Mouse (Mus musculus) CD4-positive, CD25-positive, alpha-beta regulatory T cell, adult 9 weeks (primary cell): ENCODE measurements around the gene Zfp946. TPM values are rescaled to one million over a fixed set of nuclear protein-coding genes. Genes with fewer than 3 reads are reported as not detected.

Experiments
- polyA plus RNA-seq: library from polyadenylated mRNA; unstranded; fragments of 100-300 nt; shearing (Covaris generic); gene quantifications from one replicate; pipeline ENCODE4 v1.2.1, GENCODE M21; 2017

Zfp946 gene
- 3.2 TPM for polyA plus RNA-seq

GRCm38 (mm10) chr17:22423952-22424617 lies at the start of gene Zfp946:
Zfp946 (plus strand) TSS chr17:22424222.

Other genes with a start within 250 kb of the Zfp946 start
- 5.6 TPM for gene Zfp994, start 198.6 kb upstream of the Zfp946 start, polyA plus RNA-seq
- gene CT030661.1, start 109.4 kb upstream of the Zfp946 start, polyA plus RNA-seq = 17.0 TPM
- 15.5 TPM for gene Zfp944, start 62.8 kb upstream of the Zfp946 start, polyA plus RNA-seq
- gene Zfp758, start 62.8 kb upstream of the Zfp946 start, polyA plus RNA-seq = 22.2 TPM
- gene Vmn2r111, start 149.3 kb downstream of the Zfp946 start, polyA plus RNA-seq = not detected
- not detected for gene Vmn2r112, start 176.7 kb downstream of the Zfp946 start, polyA plus RNA-seq